Mouse (Mus musculus): ENCODE data around the gene Fam43a.

Gene Fam43a

GRCm38 (mm10) chr16:30599491-30600268 is at the start of gene Fam43a:
Gene Fam43a, plus strand, starts transcription at chr16:30599723.
- peak; percentile 94 for DNase-seq

GRCm38 (mm10) chr16:30549966-30550747 is 49.4 kb upstream of the Fam43a start:
- DNase-seq = peak; percentile 87

GRCm38 (mm10) chr16:30550748-30551192 is 48.8 kb upstream of the Fam43a start, which contains the start of gene Tmem44:
Gene Tmem44, minus strand, starts transcription at chr16:30550842.
- DNase-seq = no peak

- peak; percentile 92 for DNase-seq
These were observed 46.7 kb upstream of the Fam43a start for GRCm38 (mm10) chr16:30552621-30553338.

GRCm38 (mm10) chr16:30554109-30554508 is 45.4 kb upstream of the Fam43a start:
- DNase-seq = no peak

GRCm38 (mm10) chr16:30559312-30559992 is 40.1 kb upstream of the Fam43a start:
- DNase-seq = peak; percentile 17

- DNase-seq = no peak
These were observed 38.9 kb upstream of the Fam43a start for GRCm38 (mm10) chr16:30560601-30561000.

GRCm38 (mm10) chr16:30565631-30566030 is 33.9 kb upstream of the Fam43a start:
- no peak for DNase-seq

GRCm38 (mm10) chr16:30570173-30570572 is 29.4 kb upstream of the Fam43a start:
- DNase-seq = no peak

GRCm38 (mm10) chr16:30571378-30571777 is 28.1 kb upstream of the Fam43a start:
- no peak for DNase-seq

- DNase-seq = no peak
These were observed 27.3 kb upstream of the Fam43a start for GRCm38 (mm10) chr16:30572239-30572638.

- no peak for DNase-seq
These were observed 23.7 kb upstream of the Fam43a start for GRCm38 (mm10) chr16:30575815-30576214.

GRCm38 (mm10) chr16:30576392-30576791 is 23.1 kb upstream of the Fam43a start:
- DNase-seq = no peak

- DNase-seq = no peak
These were observed 18.8 kb upstream of the Fam43a start for GRCm38 (mm10) chr16:30580765-30581164.

- no peak for DNase-seq
These were observed 12.5 kb upstream of the Fam43a start for GRCm38 (mm10) chr16:30586935-30587493.

- DNase-seq = peak; percentile 91
These were observed 11.8 kb upstream of the Fam43a start, which contains the start of gene Lsg1 for GRCm38 (mm10) chr16:30587494-30588327. Gene Lsg1, minus strand, starts transcription at chr16:30587592.

GRCm38 (mm10) chr16:30590264-30591209 is 9.0 kb upstream of the Fam43a start:
- no peak for DNase-seq

GRCm38 (mm10) chr16:30591990-30592389 is 7.5 kb upstream of the Fam43a start:
- no peak for DNase-seq

- no peak for DNase-seq
These were observed 4.2 kb upstream of the Fam43a start for GRCm38 (mm10) chr16:30595356-30595755.
